Mouse (Mus musculus) erythroid progenitor cell, adult 5-6 weeks (primary cell): ENCODE results near the gene Sox9. TPM values are rescaled to one million over a fixed set of nuclear protein-coding genes. Genes with fewer than 3 reads are reported as not detected.

ENCODE experiments used
- ATAC-seq: replicated peaks from 2 replicates; pipeline ENCODE4 v1.8.0; 2016; ENCODE audit warnings: moderate number of reproducible peaks, mild to moderate bottlenecking, moderate TSS enrichment, inconsistent platforms; ENCODE audit not compliant: poor library complexity, low FRiP score, severe bottlenecking
- total RNA-seq, 2 experiments: library from RNA; stranded (forward) in 1 of 2; stranded (reverse) in 1 of 2; fragments of 150-400 nt in 1 of 2; fragments of 186-747, 209-891 nt in 1 of 2; gene quantifications; 2 replicates each; pipeline versions ENCODE4 v1.2.3 to v1.2.4; 2015 to 2017; ENCODE audit warnings: low replicate concordance in 2 of 2

Sox9 gene
- total RNA-seq, 2 experiments from 2014 or later = not detected

GRCm38 (mm10) chr11:112796379-112796778 is 14.4 kb downstream of the Sox9 start:
- ATAC-seq = no peak

- ATAC-seq = no peak
Measured at GRCm38 (mm10) chr11:112798831-112799382, 16.9 kb downstream of the Sox9 start.

GRCm38 (mm10) chr11:112801189-112801818 is 19.3 kb downstream of the Sox9 start:
- ATAC-seq = no peak

GRCm38 (mm10) chr11:112807838-112808506 is 25.9 kb downstream of the Sox9 start:
- ATAC-seq = no peak

- ATAC-seq = no peak
Measured at GRCm38 (mm10) chr11:112810447-112811151, 28.6 kb downstream of the Sox9 start.

- no peak for ATAC-seq
Measured at GRCm38 (mm10) chr11:112811152-112811871, 29.3 kb downstream of the Sox9 start.

- ATAC-seq = no peak
Measured at GRCm38 (mm10) chr11:112817829-112818650, 36.0 kb downstream of the Sox9 start.

- no peak for ATAC-seq
Measured at GRCm38 (mm10) chr11:112818651-112819270, 36.7 kb downstream of the Sox9 start.

GRCm38 (mm10) chr11:112821536-112821935 is 39.5 kb downstream of the Sox9 start:
- ATAC-seq = no peak

- no peak for ATAC-seq
Measured at GRCm38 (mm10) chr11:112824146-112824545, 42.1 kb downstream of the Sox9 start.

GRCm38 (mm10) chr11:112826193-112827043 is 44.4 kb downstream of the Sox9 start:
- no peak for ATAC-seq

GRCm38 (mm10) chr11:112827044-112827347 is 45.0 kb downstream of the Sox9 start:
- ATAC-seq = no peak

GRCm38 (mm10) chr11:112828553-112829287 is 46.7 kb downstream of the Sox9 start:
- ATAC-seq = no peak

- no peak for ATAC-seq
Measured at GRCm38 (mm10) chr11:112834245-112835005, 52.4 kb downstream of the Sox9 start.

GRCm38 (mm10) chr11:112835468-112836092 is 53.6 kb downstream of the Sox9 start:
- no peak for ATAC-seq
